Mouse (Mus musculus): ENCODE results near the gene Rbms1.
"Not testable (repeated sequence)": the region's sequence is repeated elsewhere in the genome, so short reads cannot be mapped to it uniquely, and the experiment has no call there.

Gene Rbms1

GRCm38 (mm10) chr2:60847984-60848383 lies 115.0 kb downstream of the Rbms1 start:
- no peak for DNase-seq (ENCODE audit: low spot score in 2 of 2)

- DNase-seq (ENCODE audit: low spot score in 2 of 2) = no peak
These were observed 117.6 kb downstream of the Rbms1 start for GRCm38 (mm10) chr2:60845316-60845894.

- DNase-seq (ENCODE audit: low spot score in 2 of 2) = no peak
These were observed 118.7 kb downstream of the Rbms1 start for GRCm38 (mm10) chr2:60844259-60844658.

GRCm38 (mm10) chr2:60843633-60844032 lies 119.4 kb downstream of the Rbms1 start:
- DNase-seq (ENCODE audit: low spot score in 2 of 2) = no peak

GRCm38 (mm10) chr2:60842976-60843375 lies 120.0 kb downstream of the Rbms1 start:
- DNase-seq (ENCODE audit: low spot score in 2 of 2) = no peak

- no peak for DNase-seq (ENCODE audit: low spot score in 2 of 2)
These were observed 122.1 kb downstream of the Rbms1 start for GRCm38 (mm10) chr2:60840922-60841321.

- DNase-seq (ENCODE audit: low spot score in 2 of 2) = no peak
These were observed 123.5 kb downstream of the Rbms1 start for GRCm38 (mm10) chr2:60839498-60839897.

- no peak for DNase-seq (ENCODE audit: low spot score in 2 of 2)
These were observed 124.1 kb downstream of the Rbms1 start for GRCm38 (mm10) chr2:60838856-60839255.

- DNase-seq (ENCODE audit: low spot score in 2 of 2) = no peak
These were observed 125.4 kb downstream of the Rbms1 start for GRCm38 (mm10) chr2:60837616-60838015.

GRCm38 (mm10) chr2:60836237-60836636 lies 126.8 kb downstream of the Rbms1 start:
- no peak for DNase-seq (ENCODE audit: low spot score in 2 of 2)

- DNase-seq (ENCODE audit: low spot score in 2 of 2) = no peak
These were observed 128.7 kb downstream of the Rbms1 start for GRCm38 (mm10) chr2:60834293-60834692.

GRCm38 (mm10) chr2:60832254-60832653 lies 130.7 kb downstream of the Rbms1 start:
- DNase-seq (ENCODE audit: low spot score in 2 of 2) = no peak

- not testable (repeated sequence) for DNase-seq (ENCODE audit: low spot score in 2 of 2)
These were observed 132.5 kb downstream of the Rbms1 start for GRCm38 (mm10) chr2:60830464-60830863.

- DNase-seq (ENCODE audit: low spot score in 2 of 2) = no peak
These were observed 134.0 kb downstream of the Rbms1 start for GRCm38 (mm10) chr2:60828908-60829462.

GRCm38 (mm10) chr2:60827152-60827428 lies 135.9 kb downstream of the Rbms1 start:
- no peak for DNase-seq (ENCODE audit: low spot score in 2 of 2)

GRCm38 (mm10) chr2:60826406-60827151 lies 136.4 kb downstream of the Rbms1 start:
- no peak for DNase-seq (ENCODE audit: low spot score in 2 of 2)

- no peak for DNase-seq (ENCODE audit: low spot score in 2 of 2)
These were observed 137.3 kb downstream of the Rbms1 start for GRCm38 (mm10) chr2:60825690-60826089.

GRCm38 (mm10) chr2:60821635-60822034 lies 141.4 kb downstream of the Rbms1 start:
- no peak for DNase-seq (ENCODE audit: low spot score in 2 of 2)

- no peak for DNase-seq (ENCODE audit: low spot score in 2 of 2)
These were observed 144.4 kb downstream of the Rbms1 start for GRCm38 (mm10) chr2:60818632-60819031.

GRCm38 (mm10) chr2:60816307-60816706 lies 146.7 kb downstream of the Rbms1 start:
- DNase-seq (ENCODE audit: low spot score in 2 of 2) = no peak

GRCm38 (mm10) chr2:60814788-60815187 lies 148.2 kb downstream of the Rbms1 start:
- DNase-seq (ENCODE audit: low spot score in 2 of 2) = no peak

- DNase-seq (ENCODE audit: low spot score in 2 of 2) = no peak
These were observed 150.0 kb downstream of the Rbms1 start for GRCm38 (mm10) chr2:60812949-60813348.

- DNase-seq (ENCODE audit: low spot score in 2 of 2) = peak; percentile 29 to 46
These were observed 152.4 kb downstream of the Rbms1 start for GRCm38 (mm10) chr2:60810617-60811016.

Measured in thymus, postnatal 10 days (tissue).